Mouse (Mus musculus): Measurements from ENCODE around the gene Bri3. TPM values are rescaled to one million over a fixed set of nuclear protein-coding genes. Genes with fewer than 3 reads are reported as not detected.

Gene Bri3
- total and polyA plus RNA-seq, 3 experiments: 21.6 to 40.5 TPM; not detected in 1

- peaks cover 0 to 2% of the 10 kb centered on the region in 2 experiments; a peak in 1 of 4 replicates for H3K27me3 ChIP-seq (ENCODE audit: control insufficient read depth in 1 of 2, insufficient read depth in 2 of 2, low read length in 2 of 2)
- no peak for TF ChIP-seq SIN3A (IDR thresholded peaks at IDR 0.05; ENCODE audit: low read length)
- TF ChIP-seq ZNF384 (IDR thresholded peaks at IDR 0.05; ENCODE audit: low read depth, low read length): no peak
- TF ChIP-seq E2F4 (IDR thresholded peaks at IDR 0.05; ENCODE audit: borderline replicate concordance, low read depth, low read length): no peak
- no peak for TF ChIP-seq ELF1 (IDR thresholded peaks at IDR 0.05; ENCODE audit: low read depth, low read length)
- 0 out of 2 replicates have a peak, but pooled peaks have one; percentile 8 for TF ChIP-seq MEF2A (IDR thresholded peaks at IDR 0.05; ENCODE audit: extremely low read depth, insufficient replicate concordance, low read depth, low read length, poor library complexity, severe bottlenecking)
- peak; percentile 73 for TF ChIP-seq GATA1 (IDR thresholded peaks at IDR 0.05; ENCODE audit: low read depth, low read length)
- no peak overlapping the region for H3K27ac ChIP-seq (ENCODE audit: control insufficient read depth, low read depth, low read length)
- H3K36me3 ChIP-seq (ENCODE audit: control insufficient read depth in 1 of 2, insufficient read depth in 2 of 2, low read length in 2 of 2): peaks cover 0 to 2% of the 10 kb centered on the region in 2 experiments; a peak in 1 of 4 replicates
- H3K4me3 ChIP-seq (ENCODE audit: control insufficient read depth in 1 of 2, insufficient read depth in 1 of 2, low read depth in 2 of 2, low read length in 2 of 2): no peak overlapping the region
- H3K9me3 ChIP-seq (replicated peaks; ENCODE audit: insufficient read depth, low read length): no peaks in the 10 kb centered on the region
- H3K4me1 ChIP-seq (ENCODE audit: control insufficient read depth in 1 of 2, insufficient read depth in 2 of 2, low read length in 2 of 2): peaks cover 0 to 4% of the 10 kb centered on the region in 2 experiments; a peak in 1 of 4 replicates
- H3K79me2 ChIP-seq (ENCODE audit: control insufficient read depth, insufficient read depth, low read length, poor library complexity): no peaks in the 10 kb centered on the region
- DNase-seq (ENCODE audit: low read depth, low spot score): peak; percentile 42
- H3K9ac ChIP-seq (ENCODE audit: control insufficient read depth, low read depth, low read length, poor library complexity, severe bottlenecking): no peak overlapping the region
Observed at GRCm38 (mm10) chr5:144289769-144290440, 45.7 kb downstream of the Bri3 start.

GRCm38 (mm10) chr5:144294908-144295307 lies 50.7 kb downstream of the Bri3 start:
- Histone ChIP-seq H3K4me1 (ENCODE audit: control insufficient read depth in 1 of 2, insufficient read depth in 2 of 2, low read length in 2 of 2) (no peaks in the 10 kb centered on the region), H3K9me3 (replicated peaks; ENCODE audit: insufficient read depth, low read length) (no peaks in the 10 kb centered on the region), H3K9ac (ENCODE audit: control insufficient read depth, low read depth, low read length, poor library complexity, severe bottlenecking) (no peak overlapping the region), H3K4me3 (ENCODE audit: control insufficient read depth in 1 of 2, insufficient read depth in 1 of 2, low read depth in 2 of 2, low read length in 2 of 2) (no peak overlapping the region), H3K36me3 (ENCODE audit: control insufficient read depth in 1 of 2, insufficient read depth in 2 of 2, low read length in 2 of 2) (no peaks in the 10 kb centered on the region), H3K27ac (ENCODE audit: control insufficient read depth, low read depth, low read length) (no peak overlapping the region), H3K79me2 (ENCODE audit: control insufficient read depth, insufficient read depth, low read length, poor library complexity) (no peaks in the 10 kb centered on the region), H3K27me3 (ENCODE audit: control insufficient read depth in 1 of 2, insufficient read depth in 2 of 2, low read length in 2 of 2) (peaks cover 0 to 2% of the 10 kb centered on the region in 2 experiments; a peak in 2 of 4 replicates)
- TF ChIP-seq USF2 (IDR thresholded peaks at IDR 0.05; ENCODE audit: borderline replicate concordance in 1 of 2, insufficient read depth in 1 of 2, low read depth in 1 of 2, low read length in 2 of 2): no peak
- no peak for TF ChIP-seq ZNF384 (IDR thresholded peaks at IDR 0.05; ENCODE audit: low read depth, low read length)
- no peak for TF ChIP-seq ZKSCAN1 (IDR thresholded peaks at IDR 0.05; ENCODE audit: low read depth, low read length)
- TF ChIP-seq ELF1 (IDR thresholded peaks at IDR 0.05; ENCODE audit: low read depth, low read length): no peak
- no peak for TF ChIP-seq POLR2AphosphoS5 (IDR thresholded peaks at IDR 0.05; ENCODE audit: borderline replicate concordance, low read depth, low read length)
- no peak for TF ChIP-seq CTCF (IDR thresholded peaks at IDR 0.05 in 2 of 3, conservative IDR thresholded peaks at IDR 0.05 in 1 of 3; ENCODE audit: control insufficient read depth in 1 of 3, insufficient read depth in 1 of 3, low read depth in 2 of 3, low read length in 3 of 3, poor library complexity in 1 of 3, severe bottlenecking in 1 of 3)
- TF ChIP-seq TBP (IDR thresholded peaks at IDR 0.05; ENCODE audit: low read depth, low read length): no peak
- TF ChIP-seq CHD2 (IDR thresholded peaks at IDR 0.05; ENCODE audit: low read length): no peak
- no peak for TF ChIP-seq MYB (IDR thresholded peaks at IDR 0.05; ENCODE audit: low read depth, low read length)
- no peak for TF ChIP-seq HCFC1 (IDR thresholded peaks at IDR 0.05; ENCODE audit: low read depth, low read length)
- TF ChIP-seq POLR2A (IDR thresholded peaks at IDR 0.05; ENCODE audit: control insufficient read depth in 1 of 2, insufficient read depth in 1 of 2, low read depth in 1 of 2, low read length in 2 of 2, poor library complexity in 1 of 2): no peak
- TF ChIP-seq NRF1 (IDR thresholded peaks at IDR 0.05; ENCODE audit: insufficient read depth, low read depth, low read length, poor library complexity, severe bottlenecking): no peak
- no peak for TF ChIP-seq ZC3H11A (IDR thresholded peaks at IDR 0.05; ENCODE audit: low read depth, low read length)
- no peak for TF ChIP-seq TAL1 (IDR thresholded peaks at IDR 0.05; ENCODE audit: low read length)
- TF ChIP-seq UBTF (IDR thresholded peaks at IDR 0.05; ENCODE audit: borderline replicate concordance, insufficient read depth, low read depth, low read length): no peak
- DNase-seq (ENCODE audit: low read depth, low spot score): no peak
